Mouse (Mus musculus) MEL-GATA-1-ER (cell line): ENCODE measurements around the gene Colgalt2.
"Not testable (repeated sequence)": the region's sequence is repeated elsewhere in the genome, so short reads cannot be mapped to it uniquely, and the experiment has no call there.

Experiments
- DNase-seq: peaks from one replicate; pipeline ENCODE4 v3.0.0-alpha.2; 2012; ENCODE audit warnings: low read depth; ENCODE audit errors: extremely low read depth

Colgalt2 gene

DNA sequence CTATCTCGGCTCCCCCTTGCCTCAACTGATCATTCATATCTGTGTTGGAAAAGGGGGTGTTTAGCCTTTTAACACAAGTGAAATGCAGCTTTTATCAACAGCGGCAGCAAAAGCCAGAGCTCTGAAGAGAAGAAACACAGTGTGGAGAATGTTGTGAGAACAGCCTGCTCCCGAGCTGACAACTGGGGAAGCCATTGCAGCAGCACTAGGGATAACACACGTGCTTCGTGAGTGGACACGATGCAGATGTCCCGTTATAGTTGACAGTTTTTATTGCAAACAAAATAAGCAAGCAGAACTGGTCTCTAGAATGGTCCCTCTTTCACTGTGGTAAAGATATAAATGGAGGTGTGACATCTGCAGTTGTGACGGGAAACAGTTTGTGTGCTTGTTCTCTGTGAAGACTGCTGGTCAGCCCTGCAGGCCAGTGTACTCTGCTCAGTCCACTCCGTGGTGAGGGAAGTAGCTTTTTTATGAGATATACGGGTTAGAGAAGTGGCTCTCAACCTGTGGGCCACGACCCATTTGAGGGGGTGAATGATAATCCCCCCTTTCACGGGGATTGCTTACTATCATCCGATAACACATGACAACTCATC, 16.8 kb downstream of the Colgalt2 start:
- no peak for DNase-seq

DNA sequence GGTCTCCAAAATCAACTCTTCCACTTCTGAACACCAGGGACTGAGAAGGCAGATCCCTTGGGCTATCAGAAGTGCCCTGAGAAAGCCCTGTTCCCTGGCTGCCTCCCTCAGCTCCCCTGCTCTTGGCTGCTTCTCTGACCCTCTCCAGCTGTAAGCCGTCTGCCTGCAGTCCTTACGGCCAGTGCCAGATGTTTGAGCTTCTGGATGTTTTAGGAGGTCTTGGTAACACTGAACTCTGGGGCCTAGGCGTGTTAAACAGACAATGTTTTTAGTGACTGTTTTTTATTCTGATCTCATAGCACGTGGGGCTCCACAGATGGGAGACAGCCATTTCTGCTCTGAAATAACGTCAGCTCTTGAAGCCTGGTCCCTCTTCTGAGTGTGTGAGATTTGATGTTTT, 18.0 kb downstream of the Colgalt2 start:
- DNase-seq: no peak

DNA sequence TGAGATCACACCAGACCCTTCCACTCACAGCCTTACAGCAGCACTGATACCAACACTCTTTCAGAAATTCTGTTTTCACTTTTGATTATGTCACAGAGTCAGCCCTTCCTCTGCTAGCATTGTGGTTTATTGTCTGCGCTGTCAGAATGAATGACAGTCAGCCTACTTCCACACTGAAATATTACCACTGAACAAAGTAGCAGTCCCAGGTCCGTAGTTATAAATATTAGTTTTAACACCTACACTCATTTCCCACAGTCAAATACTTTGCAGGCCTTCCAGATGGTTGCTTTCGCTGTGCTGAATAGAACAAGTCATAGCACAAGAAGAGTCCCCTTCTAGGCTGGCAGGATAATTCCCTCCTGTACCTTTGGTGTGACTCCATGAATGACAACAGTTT, 22.7 kb downstream of the Colgalt2 start:
- no peak for DNase-seq

GRCm38 (mm10) chr1:152423052-152423451, 23.4 kb downstream of the Colgalt2 start:
- no peak for DNase-seq

GRCm38 (mm10) chr1:152427912-152428581, 28.4 kb downstream of the Colgalt2 start:
- no peak for DNase-seq

DNA sequence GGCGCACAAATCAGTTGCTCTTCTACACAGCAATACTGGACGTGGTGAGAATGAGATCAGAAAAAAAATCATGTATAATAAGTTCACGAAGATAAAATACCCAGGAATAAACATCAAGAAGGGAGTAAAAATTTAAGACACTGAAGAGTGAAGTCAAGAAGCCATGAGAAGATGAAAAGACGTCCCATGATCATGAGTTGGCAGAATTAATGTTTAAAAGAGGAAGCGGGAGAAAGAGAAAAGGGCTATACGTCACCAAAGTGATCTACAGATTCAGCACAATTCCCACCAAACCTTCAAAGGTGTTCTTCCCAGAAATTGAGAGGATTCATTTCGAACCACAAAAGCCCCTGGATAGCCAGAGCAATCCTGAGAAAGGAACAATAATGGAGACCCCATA, 30.2 kb downstream of the Colgalt2 start:
- no peak for DNase-seq

- DNase-seq: no peak
Observed at GRCm38 (mm10) chr1:152434166-152434565, 34.5 kb downstream of the Colgalt2 start.

DNA sequence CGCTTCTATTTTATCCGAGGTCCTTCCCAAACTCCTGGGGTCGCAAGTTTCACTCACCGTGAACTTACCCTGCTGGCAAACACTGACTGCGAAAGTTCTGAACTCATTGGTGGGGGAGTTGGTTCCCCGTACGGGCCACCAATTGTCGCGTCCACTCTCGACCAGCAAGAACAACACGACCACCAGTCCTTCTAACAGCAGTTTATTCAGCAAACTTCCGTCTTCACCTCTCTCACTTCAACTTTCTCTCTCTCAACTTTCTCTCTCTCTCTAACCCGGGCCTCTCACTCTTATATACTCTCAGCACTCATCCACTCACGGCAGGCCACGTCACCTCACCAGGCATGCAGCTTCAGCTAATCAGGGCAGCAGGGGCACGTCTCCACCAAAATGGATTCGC, 37.9 kb downstream of the Colgalt2 start:
- DNase-seq: not testable (repeated sequence)

DNA sequence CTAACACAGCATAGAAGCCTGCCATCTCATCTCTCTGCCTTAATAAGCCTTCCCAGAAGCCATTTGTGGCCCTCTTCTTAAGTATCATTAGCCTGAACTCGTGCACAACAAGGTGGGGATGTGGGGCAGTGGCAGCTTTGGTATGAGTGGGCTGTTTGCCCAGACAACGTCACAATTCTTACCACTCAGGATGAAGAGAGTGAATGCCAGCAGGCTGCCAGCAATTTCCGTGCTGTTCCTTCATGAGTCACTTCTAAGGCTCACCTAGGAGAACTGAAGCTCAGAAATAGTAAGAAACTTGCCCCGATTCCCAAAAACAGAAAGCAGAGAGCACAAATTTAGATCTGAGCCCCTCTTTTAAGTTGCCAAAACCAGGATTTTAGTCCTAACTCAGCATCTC, 39.8 kb downstream of the Colgalt2 start:
- no peak for DNase-seq

DNA sequence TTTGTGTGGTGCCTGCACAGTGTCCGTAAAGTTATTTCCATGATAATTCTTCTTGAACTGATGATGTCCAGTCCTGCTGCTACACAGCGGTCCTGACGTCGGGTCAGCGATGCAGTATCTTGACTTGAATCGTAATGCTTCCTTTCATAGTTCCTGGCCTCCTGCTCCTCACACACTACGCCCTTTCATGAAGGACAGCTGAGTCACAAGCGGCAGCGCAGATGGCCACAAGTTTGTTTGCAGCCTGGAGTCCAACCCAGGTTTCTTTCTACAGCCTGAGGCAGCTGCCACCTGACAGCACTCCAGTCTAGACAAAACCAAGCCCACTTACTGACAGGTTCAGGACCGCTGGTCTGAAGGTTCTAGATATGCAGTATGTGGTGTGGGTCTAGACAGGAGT, 40.2 kb downstream of the Colgalt2 start:
- no peak for DNase-seq

DNA sequence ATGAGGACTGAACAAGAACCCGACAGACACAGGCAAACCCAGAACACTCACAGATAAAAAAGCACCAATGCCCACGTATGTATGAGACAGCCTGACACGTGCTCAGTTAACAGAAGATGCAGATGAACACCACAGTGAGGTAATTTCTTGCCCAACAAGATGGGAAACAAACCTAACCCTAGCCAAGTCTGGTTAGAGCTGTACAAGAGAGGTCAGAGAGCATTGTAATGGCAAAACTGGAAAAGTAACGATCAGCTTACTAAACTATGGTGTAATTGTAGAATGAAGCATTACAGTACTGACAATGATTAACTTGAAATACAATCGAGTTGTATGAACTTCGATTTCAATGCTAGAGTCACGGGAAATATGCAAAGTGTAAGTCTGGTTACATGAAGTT, 45.0 kb downstream of the Colgalt2 start:
- no peak for DNase-seq

DNA sequence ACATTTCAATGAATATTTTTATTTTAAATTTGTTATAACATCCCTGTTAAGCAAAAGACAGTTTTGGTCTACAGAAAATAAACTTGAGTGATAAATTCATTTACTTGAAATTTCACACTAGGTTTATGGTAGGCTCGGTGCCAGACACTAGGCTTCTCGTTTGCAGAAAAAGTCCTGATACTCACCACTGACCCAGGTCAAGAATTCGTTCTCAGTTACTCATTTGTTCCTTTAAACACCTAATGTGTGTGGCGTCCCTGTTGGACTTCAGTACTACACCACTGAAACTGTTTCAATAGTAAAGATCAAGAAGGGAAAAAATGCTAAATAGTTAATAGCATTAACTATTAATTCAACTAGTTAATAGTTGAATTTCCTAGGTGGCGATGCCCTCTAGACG, 46.3 kb downstream of the Colgalt2 start:
- no peak for DNase-seq

DNA sequence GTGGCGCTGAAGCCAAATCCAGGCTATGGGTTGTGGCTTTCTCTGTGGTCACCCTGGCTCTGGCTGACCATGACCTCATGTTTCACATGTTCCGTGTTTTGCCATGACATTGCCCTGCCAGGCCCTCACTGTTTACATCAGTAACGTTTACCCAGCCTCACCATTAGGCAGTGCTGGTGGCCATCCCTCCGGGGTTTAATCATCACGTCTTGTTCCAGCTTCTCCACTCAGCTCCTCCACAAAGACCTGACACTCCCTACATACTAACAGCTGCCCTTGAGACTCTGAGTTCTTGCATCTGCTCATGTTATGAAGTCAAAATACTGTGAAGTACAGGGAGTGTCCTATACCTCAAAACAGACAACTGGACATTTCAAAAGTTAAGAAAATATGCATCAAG, 54.9 kb downstream of the Colgalt2 start:
- no peak for DNase-seq

DNA sequence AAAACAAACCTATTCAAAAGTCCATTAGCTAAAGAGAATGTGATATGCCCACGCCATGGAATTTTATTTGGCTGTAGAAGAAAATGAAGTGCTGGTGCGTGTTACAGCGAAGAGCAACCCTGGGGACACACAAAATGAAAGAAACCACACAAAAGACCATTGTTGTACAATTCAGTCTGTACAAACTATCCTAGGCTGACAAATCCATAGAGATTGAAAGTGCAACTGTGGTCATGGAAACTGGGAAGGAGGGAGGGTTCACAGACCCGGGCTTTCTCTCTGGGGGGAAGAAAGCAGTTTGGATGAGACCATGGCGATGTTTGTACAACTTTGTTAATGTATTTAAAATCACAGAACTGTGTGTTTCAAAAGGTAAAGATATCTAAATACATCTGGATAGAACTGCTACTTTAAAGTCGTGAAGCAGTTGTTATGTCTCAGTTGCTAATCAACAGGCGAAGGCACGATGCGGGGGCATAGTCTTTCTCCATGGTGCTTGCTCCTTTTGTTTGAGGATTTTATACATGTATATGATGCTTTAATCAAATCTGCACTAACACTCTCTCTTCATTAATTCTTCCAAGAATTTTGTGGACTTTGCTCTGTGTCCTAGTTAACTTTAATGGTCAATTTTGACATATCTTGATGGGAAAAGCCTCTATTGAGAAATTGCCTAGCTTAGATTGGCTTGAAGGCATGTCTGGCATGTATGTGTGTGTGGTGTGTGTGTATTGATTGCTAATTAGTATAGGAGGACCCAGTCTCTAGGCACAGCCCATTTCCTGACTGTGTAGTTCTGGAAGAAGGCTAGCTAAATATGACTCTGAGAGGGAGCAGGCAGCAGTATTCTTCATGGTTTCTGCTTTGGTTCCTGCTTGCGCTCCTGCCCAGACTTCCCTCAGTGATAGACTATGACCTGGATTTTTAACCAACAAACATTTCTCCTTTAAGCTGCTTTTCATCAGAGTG, 55.9 kb downstream of the Colgalt2 start:
- no peak for DNase-seq

DNA sequence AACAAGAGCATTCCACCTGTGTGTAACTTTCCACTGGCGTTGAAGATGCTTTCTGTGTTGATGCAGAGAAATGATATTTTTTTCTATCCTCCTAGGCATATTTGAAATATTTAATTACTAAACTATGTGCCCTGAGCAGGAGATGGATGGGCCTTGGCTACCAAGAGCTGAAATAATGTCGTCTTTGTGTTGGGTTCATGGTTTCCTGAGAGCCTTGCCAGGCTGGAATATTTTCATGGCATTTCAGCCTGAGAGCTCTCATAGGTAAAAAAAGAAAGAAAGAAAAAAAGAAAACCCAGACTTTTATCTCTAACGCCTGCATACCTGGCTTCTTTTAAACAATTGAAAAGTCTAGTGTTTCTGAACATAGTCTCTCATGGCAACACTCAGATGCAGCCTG, 56.6 kb downstream of the Colgalt2 start:
- DNase-seq: no peak

GRCm38 (mm10) chr1:152457596-152457995, 58.0 kb downstream of the Colgalt2 start:
- DNase-seq: no peak

DNA sequence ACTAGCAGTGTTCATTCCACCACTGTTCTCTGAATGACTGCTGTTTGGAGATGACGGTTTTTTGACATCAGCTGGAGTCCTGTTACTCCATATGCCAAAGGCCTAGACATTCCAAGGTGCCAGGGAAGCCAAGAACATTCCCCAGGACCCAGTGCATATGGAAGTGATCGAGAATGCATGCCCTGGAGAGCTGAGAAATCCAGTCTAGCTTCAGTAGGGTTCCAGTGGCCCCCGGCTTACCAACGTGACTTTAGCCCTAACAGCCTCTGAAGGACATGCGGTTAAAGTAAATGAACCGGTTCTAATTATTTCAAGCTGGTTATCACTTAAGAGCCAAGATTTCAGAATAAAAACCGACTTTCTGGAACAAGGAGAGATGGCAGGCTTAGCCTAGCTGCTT, 59.4 kb downstream of the Colgalt2 start:
- DNase-seq: no peak

DNA sequence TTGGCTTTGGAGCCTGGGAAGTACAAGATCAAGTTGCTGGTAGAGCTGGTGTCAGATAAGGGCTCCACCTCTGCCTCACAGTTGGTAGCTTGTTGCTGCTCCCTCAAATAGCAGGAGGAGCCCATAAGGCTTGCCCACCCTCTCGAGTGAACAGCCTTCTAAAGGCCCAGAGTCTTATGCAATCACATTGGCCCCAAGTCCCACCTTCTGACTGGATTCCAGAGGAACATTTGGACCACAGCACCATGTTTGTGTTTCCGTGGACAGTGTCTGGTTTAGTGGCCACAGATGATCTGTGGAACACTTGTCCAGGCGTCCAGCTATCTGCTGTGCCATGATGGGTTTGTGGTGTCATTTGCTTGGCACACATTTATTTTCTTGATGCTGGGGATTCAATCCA, 61.3 kb downstream of the Colgalt2 start:
- DNase-seq: no peak

DNA sequence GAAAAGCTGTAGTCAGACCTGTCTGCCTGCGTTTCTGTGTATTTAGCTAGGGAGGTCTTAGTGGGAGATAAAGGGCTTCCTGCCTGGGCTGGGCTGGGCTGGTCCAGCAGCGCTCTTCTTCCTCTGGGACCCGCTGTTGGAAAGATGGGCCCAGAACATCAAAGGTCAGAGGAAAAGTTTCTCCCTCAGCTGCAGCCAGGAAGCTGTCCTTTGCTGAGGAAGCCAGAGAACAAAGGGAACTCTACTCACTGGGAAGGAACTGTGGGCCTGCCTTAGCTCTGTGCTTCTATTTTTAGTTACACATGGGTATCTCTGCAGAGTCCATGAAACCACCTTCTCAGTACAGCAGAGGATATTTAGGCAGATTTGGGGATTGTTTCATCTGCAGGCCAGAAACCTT, 62.2 kb downstream of the Colgalt2 start:
- no peak for DNase-seq

- DNase-seq: no peak
Observed at GRCm38 (mm10) chr1:152462348-152462747, 62.7 kb downstream of the Colgalt2 start.

GRCm38 (mm10) chr1:152466280-152466679, 66.7 kb downstream of the Colgalt2 start:
- no peak for DNase-seq

- DNase-seq: no peak
Observed at GRCm38 (mm10) chr1:152468443-152468842, 68.8 kb downstream of the Colgalt2 start.
